Mouse (Mus musculus) heart, adult 9 months (tissue): ENCODE data around the gene Il10ra.
A peak's percentile ranks its signal among the peaks of the same experiment; 100 is the strongest.

Experiments used
- DNase-seq, 2 experiments: peaks; one replicate each; pipeline ENCODE4 v3.0.0; 2022; ENCODE audit warnings: low spot score in 2 of 2

Gene Il10ra

DNA sequence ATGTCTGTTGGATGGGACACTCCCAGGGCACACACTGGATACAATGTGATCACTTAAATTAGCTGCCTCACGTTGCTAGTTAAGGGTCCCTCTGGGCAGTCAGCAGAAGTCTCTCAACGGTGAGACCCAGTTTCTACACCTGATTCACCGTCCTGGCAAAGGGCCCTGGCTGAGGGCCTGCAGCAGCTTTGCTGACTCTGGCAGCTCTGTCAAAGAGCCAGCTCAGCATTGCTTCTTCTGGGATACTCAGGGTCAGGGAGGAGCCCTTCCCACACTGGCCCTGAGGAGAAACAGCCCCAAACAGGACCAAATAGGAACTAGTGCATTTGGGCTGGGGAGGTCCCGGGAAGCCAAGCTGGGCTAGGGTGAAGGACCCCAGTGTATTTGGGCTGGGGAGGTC, 7.5 kb downstream of the Il10ra start:
- no peak for DNase-seq

DNA sequence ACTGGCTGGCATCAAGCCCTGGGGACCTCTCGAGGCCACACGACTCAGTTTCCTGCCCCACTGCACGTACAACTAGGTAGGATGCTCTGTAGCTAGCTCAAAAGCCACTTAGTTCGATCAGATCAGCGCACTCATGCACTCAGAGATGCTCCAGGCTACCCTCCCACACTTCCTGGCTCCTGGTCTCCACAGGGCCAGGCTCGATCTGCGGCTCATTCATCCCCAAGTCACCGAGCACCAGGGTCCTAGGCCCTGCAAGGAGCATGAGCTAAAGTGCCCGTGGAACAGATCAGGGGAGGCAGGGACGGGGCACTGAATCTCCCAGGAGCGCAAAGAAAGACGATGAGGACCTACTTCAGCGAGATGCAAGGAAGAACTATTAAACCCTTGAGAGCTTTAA, 9.9 kb downstream of the Il10ra start:
- no peak for DNase-seq

DNA sequence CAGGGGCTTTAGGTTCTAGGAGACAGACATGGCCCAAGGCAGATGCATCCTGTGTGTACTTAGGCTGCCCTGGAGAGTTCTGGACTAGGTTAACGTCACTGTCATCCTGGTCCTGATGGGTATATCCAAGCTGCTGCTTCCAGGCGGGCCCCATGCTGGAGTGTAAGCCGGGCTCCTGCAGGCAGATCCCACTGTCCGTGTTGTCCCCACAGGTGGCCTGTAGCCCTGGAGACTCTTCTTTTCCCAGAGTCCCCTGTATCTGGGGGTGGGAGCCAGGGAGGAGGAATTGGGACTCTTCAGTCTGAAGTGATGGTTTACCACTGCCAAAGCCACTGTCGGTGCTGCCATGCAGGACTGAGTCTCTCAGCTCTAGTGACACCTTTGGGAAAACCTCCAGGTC, 13.0 kb downstream of the Il10ra start:
- DNase-seq = no peak

DNA sequence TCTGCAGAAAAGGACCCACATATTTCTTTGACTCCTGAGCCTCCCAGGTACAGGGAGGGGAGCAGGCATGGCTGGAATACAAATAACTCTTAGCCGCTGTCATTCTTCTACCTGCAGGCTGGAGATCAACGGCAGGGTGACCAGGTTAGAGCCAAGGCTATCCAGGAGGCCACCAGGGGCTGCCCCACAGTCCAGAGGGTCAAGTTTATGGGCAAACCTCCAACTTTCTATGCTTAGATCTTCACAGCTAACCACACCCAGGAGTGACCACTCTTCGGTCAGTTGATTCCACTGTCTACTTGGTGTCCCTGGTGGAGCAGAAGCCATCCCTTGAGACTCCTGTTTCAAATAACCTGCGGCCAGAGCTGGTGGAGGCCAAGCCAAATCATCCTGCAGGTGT, 13.5 kb downstream of the Il10ra start:
- no peak for DNase-seq

DNA sequence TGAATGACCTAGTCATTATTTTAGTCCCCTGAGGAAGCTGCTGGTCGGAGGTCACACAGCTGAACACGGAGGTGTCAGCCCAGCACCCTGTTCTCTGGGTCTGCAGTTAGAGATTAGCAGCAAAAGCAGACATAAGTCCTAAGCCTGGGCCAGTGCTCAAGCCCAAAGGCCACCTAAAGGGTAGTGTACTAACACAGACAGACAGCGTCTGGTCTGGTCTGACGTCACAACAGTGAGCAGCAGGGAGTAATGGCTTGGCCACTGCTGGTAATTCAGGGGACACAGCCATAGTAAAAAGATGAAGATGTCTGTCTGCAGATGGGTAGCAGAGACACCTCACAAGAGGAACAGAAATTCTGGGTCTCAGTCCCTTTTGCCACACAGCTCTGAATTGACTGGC, 14.3 kb downstream of the Il10ra start:
- DNase-seq = no peak

DNA sequence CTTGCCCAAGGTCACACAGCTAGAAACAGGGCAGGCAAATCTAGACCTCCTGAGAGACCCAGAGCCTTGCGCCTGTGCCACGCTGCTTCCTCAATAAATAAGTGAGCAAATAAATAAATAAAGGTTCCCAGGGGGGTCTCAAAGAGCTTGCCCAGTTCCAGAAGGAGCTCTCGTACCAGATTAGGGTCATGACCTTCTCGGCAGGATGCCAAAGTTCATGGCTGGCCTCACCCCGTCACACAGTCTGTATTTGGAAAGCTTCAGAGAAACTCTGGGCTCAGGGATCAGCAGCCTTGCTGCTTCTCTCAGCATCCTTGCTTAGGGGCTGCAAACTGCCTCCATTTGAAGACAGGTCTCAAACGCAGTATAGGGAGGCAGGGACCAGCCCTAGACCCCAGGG, 14.9 kb downstream of the Il10ra start:
- DNase-seq = no peak

DNA sequence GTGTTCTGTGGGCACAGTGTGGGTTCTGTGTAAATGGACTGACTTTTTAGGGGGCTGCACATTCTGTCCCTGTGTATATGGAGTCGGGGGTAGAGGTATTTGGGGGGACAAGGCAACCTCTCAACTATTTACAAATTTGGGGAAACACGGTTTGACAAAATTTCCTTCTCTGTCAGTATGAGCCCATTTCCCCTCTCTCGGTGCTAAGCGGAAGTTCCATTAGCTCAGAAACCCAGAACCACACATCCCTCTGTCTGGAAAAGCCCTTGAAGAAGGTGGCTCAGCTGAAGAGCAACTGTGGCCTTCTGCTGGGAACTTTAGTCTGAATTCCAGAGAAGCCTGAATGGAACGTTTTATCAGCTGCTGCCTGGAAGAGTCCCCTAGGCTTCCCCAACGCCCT, 16.6 kb downstream of the Il10ra start:
- no peak for DNase-seq

DNA sequence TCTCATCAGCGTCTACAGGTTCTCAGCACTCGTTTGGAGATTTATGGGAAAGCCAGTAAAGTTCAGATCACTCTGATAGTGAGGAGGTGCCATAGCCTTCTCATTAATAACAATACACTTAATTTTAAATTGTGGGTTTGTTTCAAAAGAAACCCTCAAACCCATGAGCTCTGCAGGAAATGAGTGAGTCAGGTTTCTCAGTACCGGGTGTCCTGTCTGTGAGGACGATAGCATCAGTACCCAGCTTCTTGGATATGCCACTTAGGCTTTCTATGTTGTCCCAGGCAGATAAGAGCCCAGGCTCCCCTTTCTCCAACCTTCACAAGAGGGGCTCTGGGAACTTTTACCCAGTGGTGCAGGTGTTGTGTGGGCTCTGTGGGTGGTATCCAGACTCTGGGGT, 17.0 kb downstream of the Il10ra start:
- no peak for DNase-seq

DNA sequence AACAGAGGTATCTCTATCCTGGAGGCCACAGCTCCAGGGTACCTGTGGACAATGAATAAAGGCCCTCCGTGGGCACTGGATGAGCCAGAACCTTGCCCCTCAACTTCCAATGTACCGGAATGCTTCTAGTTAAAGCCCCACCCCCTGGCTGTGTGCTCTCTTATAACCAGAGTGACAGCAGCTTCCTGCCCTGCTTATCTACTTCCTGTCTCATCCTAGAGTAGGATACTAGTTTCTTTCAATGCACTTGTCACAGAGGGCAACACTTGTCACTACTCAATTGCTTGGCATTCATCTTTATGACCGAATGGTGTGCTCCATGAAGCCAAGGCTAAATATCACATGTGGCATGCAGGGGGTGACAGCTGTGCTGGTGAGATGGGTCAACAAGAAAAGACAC, 17.7 kb downstream of the Il10ra start:
- DNase-seq = no peak

DNA sequence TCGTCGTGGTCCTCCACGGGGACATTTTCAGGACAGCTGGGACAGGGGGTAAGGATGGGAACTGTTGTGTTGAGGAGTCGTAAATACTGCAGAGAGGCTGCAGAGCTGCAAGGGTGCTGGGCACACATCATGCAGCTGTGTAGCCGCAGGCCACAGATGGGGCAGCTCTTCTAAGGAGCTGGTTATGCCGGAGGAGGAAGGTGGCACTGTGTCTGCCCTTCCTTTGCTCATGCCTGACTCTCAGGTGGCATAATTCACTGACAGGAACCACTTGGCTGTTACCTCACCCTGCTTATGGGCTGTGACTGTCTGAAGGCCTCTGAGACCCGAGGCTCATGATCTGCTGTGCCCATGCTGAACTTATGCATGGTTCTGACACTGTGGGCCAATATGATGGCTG, 18.6 kb downstream of the Il10ra start:
- DNase-seq = no peak

DNA sequence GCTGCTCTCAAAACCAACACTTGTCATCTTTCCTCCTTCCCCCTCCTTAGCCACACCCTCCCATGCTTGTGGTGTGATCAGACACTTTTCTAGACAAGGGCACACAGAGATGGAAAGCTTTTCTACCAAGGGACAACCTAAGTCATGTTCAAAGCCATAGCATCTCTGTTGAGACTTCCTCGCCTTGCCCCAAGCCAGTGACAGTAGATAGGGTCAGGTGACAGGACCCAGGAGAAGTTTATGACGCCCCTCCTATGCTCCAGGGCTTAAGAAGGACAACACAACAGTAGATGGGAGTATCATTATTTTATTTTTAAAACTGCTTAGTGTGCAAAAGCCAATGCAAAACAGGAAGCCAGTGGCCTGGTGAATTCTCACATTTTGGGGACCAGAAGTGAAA, 21.4 kb downstream of the Il10ra start:
- peak; percentile 24 to 55 for DNase-seq

DNA sequence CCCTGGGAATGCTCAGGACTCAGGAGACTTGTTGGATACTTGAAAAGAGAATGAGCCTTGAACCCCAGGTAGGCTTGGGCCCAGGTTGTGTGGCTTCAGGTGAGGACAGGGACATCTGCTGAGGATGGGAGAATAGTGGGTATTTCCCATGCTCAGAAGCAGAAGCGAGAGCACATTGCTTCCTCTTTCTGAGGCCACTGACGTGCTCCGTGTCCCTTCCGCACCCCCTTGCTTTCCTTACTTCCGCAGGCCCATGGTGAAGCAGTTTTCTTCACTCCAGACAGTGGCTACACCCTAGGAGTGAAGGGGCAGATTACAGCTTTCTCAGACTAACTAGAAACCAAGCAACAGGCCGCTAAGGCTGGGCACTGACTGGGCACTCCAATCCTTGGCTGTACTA, 22.9 kb downstream of the Il10ra start:
- DNase-seq = peak; percentile 43 to 67

DNA sequence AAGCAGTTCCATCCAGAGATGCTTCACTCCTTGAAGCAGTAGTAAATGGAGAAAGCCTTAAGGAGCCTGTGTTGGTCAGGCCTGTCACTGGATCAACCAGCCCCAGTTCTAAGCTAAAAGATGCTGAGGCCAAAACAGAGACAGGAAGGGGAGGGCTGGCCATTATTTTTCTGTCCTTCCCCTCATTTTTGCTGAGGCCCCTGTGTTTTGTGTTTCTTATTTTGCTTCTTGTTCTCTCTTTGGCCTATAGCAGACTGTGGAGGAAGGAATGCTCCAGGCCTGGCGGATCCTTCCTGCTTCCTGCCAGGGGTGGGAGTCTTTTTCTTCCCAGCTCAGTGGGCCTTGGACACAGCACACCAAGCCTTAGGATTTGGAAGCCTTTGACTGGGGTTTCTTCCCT, 23.5 kb downstream of the Il10ra start:
- peak in 1 of 2 experiments; percentile 44 for DNase-seq

DNA sequence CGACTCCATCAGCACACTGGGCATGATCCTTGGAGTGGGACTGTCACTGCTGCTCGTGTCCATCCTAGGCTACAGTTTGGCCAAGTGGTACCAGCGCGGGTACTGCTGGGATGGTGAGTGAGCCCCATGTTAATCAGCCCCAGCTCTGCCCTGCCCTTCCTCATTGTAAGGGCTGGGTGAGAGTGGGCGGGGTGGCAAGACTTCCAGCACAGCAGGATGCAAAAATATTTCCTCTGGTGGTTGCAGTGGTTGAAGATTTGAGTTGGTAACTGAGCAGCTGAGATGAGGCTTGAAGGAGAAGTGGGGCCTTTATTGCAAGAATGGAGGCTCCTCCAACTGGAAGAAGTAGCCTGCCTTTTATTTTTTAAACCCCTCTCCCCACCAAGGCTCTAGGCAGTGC, 27.6 kb downstream of the Il10ra start:
- peak in 1 of 2 experiments; percentile 33 for DNase-seq

DNA sequence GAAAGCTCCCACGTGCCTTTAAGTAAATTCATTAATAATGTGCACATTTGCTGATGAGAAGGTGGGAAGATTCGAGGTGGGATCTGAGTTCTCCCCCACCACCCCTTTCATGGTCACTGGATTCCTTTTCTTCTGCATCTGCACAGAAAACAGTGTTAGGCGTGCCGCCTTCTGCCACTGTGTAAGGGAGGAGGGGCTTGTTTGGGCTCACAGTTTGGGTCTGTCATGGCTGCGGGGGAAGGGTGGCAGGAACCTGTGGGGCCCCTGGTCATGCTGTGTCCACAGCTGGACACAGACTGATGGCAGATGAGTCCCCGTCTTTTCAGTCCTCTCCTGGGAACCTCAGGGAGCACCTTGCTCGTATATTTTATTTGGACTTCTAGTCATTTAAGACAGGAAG, 32.2 kb downstream of the Il10ra start:
- DNase-seq = no peak

DNA sequence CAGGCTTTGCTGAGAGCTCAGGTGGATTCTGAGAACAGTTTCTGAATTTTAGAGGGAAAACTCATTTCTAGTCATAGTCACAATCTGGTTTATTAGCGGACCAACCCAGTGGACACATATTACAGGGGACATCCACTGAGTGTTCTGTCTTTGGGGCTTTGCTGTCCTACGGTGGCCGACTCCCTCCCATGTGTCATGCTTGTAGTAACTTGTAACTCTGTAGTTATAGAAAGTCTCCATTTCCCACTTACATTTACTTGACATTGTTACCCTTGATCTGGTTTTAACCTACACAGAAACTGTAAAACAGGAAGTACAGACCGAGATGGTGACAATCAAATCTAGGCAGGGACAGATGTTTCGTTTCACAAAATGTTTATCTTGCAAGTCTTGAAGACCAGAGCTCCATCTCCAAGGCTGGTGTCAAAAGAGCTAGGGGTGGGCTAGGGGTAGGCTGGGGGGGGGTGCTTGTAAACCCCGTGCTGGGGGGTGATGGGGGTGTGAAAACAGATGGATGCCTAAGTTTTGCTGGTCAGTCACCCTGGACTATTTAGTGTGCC, 33.2 kb downstream of the Il10ra start:
- no peak for DNase-seq

DNA sequence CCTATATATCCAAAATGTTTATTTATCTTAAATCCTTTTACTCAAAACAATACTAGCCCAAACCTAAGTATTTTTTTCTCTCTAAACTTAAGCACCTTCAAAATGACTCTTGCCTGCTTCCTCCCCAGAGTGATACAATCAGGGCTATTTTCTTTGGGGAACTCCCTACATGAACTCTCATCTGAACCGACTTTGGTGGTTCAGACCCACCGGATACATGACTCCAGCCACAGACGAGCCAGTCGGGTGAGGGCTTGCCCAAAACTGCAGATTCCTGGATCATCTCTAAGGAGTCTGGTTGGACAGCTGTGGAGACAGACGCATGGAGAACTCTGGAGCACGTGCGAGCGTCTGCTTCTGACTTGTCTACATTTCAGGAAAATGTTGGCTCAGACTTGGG, 39.6 kb downstream of the Il10ra start:
- DNase-seq = no peak

DNA sequence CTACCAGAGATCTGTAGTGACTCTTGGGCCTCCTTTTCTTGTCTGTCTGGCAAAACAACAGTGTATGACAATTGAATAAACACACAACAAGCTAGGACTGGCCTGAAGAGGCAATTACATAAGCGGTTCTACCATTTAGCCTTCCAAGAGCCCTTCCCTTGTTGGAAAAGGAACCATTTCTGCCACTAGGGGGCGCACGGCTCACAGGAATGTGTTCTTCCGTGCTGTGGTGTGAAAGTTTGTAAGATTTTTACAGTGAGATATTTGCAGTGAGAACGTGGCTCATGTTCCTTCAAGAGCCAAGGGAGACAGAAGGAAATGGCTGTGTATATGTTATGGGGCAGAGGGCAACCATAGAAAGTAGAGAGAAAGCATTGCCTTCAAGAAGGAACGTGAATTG, 47.4 kb downstream of the Il10ra start:
- DNase-seq = peak; percentile 55 to 83

DNA sequence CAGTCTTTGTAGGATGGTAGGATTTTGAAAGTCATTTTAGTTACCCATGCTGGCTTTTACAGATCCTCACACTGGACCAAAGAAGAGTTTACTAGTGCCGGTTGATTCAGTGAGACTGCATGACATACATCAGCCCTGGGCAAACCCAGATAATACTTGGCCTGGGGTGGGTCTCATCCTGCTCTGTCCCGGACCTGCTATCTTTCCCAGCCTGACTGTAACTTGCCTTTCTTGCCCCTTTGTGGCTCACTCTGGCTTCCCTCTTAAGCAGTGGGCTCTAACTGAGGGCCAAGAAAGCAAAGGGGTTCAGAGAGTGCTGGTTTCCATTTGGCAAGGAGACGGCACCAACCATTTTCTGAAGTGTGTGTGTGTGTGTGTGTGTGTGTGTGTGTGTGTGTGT, 49.3 kb downstream of the Il10ra start:
- no peak for DNase-seq

DNA sequence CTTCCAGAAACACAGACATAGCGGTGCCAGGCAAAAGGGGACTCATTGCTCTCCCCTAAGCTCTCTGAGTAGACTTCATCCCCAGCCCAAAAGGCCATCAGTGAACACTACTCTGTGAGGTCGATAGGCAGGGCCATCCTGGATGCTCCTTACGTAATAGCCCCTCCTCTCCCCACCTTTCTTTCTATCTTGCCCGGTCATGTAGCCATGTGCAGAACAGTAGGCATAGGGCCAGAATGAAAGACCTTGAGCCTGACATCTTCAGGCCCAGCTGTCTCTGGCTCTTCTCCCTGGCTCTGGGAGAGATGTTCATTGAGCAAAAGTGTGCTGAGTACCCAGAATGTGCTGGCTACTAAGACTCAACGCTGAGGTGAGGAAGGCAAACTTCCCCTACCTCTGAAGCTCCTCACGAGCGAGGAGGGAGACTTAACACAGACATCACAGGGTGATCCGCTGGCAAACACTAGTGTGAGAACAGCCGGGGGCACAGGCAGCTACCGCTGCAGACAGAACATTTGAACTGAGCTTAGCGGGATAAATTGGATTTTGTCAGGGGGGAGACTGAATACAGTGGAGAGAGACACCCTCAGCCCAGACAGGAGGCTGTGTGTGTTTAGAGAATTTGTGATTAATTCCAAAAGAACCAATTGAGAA, 53.3 kb downstream of the Il10ra start:
- no peak for DNase-seq

DNA sequence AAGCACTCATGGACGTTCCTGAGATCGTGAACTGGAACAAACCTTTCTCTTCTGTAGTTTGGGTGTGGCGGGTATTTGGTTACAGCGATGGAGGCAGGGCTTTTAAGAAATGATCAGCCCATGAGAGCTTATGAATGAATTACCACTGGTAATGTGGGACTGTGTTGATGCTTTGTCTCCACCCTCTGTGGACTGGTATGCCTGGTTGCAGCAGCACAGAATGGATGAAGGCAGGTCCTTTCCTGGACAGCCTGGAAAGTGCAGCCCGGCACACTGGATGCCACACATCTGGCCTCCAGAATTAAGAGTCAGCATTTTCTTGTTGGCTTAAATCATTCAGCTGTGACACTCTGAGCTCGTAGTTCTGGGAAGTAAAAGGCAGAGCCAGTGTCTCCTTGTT, 56.9 kb downstream of the Il10ra start:
- DNase-seq = no peak

DNA sequence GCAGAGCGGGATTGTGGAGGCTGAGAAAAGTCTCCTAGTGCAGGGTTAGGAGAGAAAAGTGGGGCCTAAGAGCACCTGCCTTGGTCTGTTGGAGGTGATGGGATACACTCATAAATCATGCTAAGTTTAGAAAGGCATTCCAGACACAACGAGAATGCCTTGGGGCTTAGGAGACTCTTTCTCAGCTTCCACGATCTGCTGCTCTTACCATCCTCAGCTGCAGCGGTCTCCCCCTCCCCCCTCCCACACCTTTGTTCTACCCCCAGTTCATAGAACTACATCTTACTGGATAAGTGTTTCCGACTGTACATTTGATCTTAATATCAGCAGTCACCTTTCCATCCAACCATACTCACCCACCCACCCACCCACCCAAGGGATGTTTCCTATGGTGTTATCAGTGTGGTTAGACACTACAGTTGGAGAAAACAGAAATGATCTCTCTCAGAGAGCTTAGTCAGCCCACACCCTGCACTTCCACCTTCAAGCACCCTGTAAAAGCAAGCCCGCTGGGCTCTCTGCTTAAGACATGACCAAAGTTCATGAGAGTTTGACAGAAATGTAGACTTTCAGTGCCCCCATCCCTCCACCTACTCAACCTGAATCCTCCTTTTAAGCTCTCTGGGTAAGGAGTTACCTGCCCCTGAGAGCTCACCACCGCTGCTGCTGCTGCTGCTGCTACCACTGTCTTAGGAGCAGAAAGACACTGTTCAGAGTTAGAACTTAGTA, 61.8 kb downstream of the Il10ra start:
- DNase-seq = no peak

DNA sequence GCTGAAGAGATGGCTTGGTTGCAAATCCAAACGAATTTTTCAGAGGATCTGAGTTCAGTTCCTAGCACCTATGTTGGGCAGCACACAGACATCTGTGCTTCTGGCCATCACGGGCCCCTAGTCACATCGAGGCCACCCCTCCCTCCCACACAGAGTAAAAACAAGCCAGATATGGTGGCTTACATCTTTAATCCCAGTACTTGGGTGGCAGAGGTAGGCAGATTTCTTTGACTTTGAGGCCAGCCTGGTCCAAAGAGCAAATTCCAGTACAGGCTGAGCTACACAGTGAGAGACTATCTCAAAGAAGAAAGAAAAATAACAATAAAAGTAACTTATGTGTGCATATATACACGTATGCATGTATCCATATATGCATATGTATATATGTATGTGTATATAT, 62.8 kb downstream of the Il10ra start:
- DNase-seq = no peak

DNA sequence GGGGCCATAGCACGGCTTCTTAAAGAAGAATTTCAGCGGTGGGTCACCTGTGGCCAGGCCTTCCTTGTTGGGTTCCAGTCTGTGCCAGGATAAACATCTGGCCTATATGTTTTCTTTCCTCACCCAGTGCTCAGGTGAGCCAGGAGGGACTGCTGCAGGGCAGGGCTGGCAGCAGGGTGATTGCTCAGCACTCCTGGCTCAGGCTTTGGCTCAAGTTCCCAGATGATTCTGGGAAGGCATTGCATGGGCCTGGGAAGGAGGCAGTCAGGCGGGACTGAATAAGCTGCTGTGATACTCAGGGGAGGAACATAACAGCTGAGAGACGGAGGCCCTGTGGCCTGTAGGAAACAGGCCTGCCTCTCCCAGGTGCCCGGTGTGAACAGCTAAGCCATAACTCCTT, 63.8 kb downstream of the Il10ra start:
- DNase-seq = no peak
